Mouse (Mus musculus): ENCODE results near the gene Tmcc3. TPM values are rescaled to one million over a fixed set of nuclear protein-coding genes. Genes with fewer than 3 reads are reported as not detected.

The Tmcc3 gene
- total RNA-seq, 2 experiments from 2014 or later = 2.1 to 2.9 TPM

GRCm38 (mm10) chr10:94621420-94622225 is 309.9 kb downstream of the Tmcc3 start:
- no peak for ATAC-seq (ENCODE audit: poor library complexity, severe bottlenecking)

DNA sequence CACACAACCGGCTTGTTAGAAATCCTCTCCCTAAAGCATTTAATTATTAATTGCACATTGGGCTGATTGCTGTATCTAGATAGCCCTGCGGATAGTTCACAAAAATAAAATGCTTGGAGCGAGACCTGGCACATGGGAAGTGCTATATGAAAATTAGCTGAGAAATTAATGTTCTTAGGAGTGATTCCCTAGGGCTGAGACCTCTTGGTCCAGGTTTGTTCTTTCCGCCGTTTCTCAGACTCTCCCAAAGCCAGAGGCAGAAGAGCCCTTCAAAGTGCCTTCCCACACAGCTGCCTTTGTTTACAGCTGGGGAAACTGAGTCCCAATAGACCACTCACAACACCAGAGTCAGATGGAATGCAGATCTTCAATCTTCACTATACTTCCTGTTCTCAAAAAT is 310.5 kb downstream of the Tmcc3 start:
- no peak for ATAC-seq (ENCODE audit: poor library complexity, severe bottlenecking)

- no peak for ATAC-seq (ENCODE audit: poor library complexity, severe bottlenecking)
Measured at GRCm38 (mm10) chr10:94622828-94623227, 311.1 kb downstream of the Tmcc3 start.

- peak; percentile 88 for ATAC-seq (ENCODE audit: poor library complexity, severe bottlenecking)
Measured at GRCm38 (mm10) chr10:94623617-94624016, 311.9 kb downstream of the Tmcc3 start.

DNA sequence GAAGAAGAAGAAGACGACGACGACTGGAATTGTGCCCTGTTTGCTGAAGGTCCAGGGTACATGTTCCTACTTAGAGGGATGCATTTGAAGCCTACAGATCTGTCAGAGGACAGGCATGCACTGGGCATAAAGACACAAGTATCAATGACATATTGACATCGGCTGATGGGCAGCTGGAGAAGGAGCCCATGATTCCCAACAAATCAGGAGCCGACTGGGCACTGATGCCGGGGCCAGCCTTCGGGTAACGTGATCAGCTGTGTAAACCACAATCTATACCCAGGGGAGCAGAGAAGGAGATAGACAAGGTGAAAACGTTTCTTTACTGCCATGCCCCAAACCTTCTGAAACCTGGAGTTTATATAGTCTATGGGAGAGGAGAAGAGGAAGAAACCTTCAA is 313.3 kb downstream of the Tmcc3 start:
- no peak for ATAC-seq (ENCODE audit: poor library complexity, severe bottlenecking)

GRCm38 (mm10) chr10:94625606-94626005 is 313.9 kb downstream of the Tmcc3 start:
- no peak for ATAC-seq (ENCODE audit: poor library complexity, severe bottlenecking)

DNA sequence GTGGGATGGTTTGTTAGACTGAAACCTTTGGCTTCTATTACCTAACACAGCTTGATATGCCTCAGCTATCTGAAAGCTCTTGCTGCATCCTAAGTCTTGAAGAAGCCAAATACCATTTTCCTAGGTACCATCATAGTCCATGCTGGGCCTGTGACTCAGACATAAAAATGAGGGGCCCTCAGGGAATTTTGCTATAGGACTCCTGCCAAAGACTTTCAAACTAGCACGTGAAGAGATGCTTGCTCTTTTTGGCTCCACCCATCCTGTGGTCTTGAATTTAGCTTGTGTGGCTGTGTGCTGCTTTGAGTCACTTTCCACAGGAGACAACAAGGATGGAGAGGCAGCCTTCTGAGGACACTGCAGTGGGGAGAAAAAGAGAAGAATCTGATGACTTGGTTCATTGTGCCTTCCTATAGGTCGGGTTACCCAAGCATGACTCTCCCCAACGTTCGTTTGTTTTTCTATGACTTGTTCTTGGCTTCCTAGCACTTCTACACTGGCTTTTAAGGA is 319.1 kb downstream of the Tmcc3 start:
- ATAC-seq (ENCODE audit: poor library complexity, severe bottlenecking) = no peak

DNA sequence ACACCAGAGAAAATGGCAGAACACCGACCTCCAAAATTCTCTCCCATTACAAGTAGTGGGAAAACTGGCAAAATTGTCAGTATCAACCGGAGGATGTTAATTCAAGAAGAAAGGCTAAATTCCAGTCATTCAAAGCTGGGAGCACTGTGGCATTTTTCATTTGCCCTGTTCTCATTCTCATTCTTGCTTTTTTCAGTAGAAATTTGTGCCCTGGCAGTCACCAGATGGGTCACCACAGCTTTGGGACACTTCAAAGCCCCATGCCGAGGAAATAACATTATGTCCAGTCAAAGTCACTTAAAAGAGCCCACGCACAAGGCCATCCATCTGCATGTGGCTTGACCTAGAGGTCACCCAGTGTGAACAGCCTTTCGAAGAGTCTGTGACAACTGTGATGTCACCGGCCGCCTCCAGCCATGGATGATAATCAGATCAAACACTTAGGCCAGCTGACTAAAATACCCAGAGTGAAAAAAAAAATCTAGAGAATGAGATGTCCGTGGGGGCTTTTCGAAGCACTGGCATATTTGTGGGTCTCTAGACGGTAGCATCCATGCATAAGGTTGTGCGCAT is 319.9 kb downstream of the Tmcc3 start:
- ATAC-seq (ENCODE audit: poor library complexity, severe bottlenecking) = no peak

DNA sequence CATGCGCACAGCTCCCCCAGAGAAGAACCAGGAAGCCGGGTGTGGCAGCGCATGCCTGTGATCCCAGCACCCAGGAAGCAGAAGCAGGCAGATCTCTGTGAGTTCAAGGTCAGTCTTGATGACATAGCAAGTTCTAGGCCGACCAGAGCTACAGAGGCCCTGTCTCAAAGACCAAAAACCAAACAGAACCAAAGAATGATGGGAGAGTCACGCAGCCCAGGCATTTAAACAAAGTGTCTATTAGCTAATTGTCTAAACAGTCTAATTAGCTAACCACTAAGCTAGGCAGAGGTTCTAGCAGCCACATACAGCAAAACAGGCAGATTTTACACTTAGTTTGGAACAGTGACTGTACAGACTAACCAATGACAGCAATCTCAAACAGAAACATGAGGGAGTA is 320.5 kb downstream of the Tmcc3 start:
- no peak for ATAC-seq (ENCODE audit: poor library complexity, severe bottlenecking)

DNA sequence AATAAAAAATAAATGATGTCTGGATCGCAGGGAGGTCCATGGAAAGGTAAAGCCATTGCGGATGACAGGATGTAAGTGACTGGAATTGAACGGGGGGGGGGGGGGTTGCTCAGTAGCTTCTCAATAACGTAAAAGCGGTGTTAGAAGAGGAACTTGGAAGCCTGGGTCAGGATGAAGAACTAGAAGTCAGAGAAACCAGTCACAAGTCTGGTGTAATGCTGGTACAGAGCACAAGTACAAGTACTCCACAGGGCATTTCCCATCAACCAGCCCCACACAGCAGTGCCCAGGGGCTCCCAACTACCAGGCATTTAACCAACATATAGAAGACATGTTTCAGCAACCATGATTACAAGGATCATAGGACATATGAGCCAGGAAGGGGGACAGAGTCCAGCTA is 326.9 kb downstream of the Tmcc3 start:
- peak; percentile 53 for ATAC-seq (ENCODE audit: poor library complexity, severe bottlenecking)

DNA sequence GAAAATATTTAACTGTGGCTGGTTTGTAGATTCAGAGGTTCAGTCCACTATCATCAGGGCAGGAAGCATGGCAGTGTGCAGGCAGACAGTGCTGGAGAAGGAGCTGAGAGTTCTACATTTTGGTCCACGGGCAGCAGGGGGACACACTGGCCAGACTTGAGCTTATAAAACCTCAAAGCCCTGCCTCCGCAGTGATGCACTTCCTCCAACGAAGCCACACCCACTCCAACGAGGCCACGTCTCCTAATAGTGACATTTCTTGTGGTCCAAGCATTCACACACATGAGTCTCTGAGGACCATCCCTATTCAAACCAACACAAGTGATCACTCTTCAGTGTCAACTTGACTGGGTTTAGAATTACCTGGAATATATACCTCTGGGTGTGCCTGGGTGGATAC is 327.5 kb downstream of the Tmcc3 start:
- ATAC-seq (ENCODE audit: poor library complexity, severe bottlenecking) = peak; percentile 92

DNA sequence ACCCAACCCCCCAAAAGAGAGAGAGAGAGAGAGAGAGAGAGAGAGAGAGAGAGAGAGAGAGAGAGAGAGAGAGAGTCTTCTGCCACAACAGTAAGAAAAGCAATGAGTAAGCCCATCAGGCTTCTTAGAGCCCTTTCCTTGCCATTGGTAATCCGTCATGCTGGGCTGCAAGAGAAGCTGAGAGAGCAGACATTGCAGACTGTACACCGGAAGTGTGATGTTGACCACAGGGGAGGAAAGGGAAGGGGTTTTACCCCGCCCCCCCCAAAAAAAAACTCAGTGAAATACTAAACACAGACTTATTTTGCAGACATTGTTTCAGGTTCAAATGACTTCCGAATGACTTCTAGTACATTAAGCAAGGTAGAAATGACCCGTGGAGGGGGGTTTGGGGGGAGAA is 328.3 kb downstream of the Tmcc3 start:
- peak; percentile 46 for ATAC-seq (ENCODE audit: poor library complexity, severe bottlenecking)

Other genes starting within 250 kb of the Tmcc3 start
- gene Nr2c1, start 163.9 kb upstream of the Tmcc3 start, total RNA-seq (2015) = 9.8 and 10.6 TPM in 2 replicates
- gene Nr2c1, start 163.9 kb upstream of the Tmcc3 start, total RNA-seq (2017) = 3.5 and 3.9 TPM in 2 replicates
- gene Ndufa12, start 113.2 kb upstream of the Tmcc3 start, total RNA-seq (2015) = 57.3 and 61.5 TPM in 2 replicates
- gene Ndufa12, start 113.2 kb upstream of the Tmcc3 start, total RNA-seq (2017) = 166 and 181 TPM in 2 replicates
- gene Gm4792, start 13.2 kb upstream of the Tmcc3 start, total RNA-seq (2015) = not detected in 2 replicates
- gene Gm4792, start 13.2 kb upstream of the Tmcc3 start, total RNA-seq (2017) = not detected in 2 replicates

All from megakaryocyte, adult 5-6 weeks (primary cell).